Mouse (Mus musculus) kidney, postnatal 4 days (tissue): ENCODE data around the gene Bace2.

Source experiments
- DNase-seq, 2 experiments: peaks; one replicate each; pipeline ENCODE4 v3.0.0; 2021; ENCODE audit warnings: mixed read lengths in 2 of 2

Bace2 gene

DNA sequence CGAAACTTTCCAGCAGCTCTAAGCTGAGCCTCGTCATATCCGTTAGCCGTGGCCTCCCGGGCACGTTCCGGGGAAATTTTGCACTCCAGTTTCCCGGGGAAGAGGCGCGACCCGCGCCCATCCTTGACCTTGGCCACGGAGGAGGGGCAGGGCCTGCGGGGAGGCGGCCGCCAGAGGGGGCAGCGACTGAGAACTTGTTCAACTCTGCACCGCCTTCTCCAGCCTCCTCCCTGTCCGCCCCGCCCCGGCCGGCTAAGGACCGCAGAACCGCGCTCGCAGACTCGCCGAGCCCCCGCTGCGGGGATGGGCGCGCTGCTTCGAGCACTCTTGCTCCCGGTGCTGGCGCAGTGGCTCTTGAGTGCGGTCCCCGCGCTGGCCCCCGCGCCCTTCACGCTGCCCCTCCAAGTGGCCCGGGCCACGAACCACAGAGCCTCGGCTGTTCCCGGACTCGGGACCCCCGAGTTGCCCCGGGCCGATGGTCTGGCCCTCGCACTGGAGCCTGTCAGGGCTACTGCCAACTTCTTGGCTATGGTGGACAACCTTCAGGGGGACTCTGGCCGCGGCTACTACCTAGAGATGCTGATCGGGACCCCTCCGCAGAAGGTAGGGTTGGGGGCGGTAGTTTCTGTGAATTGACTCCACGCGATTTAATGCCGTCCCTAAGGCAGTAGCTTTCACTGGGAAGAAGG lies at the start of gene Bace2:
Gene Bace2, plus strand, starts transcription at position 244 of the 689 bp plus-strand sequence.
- peak; percentile 86 to 88 for DNase-seq

DNA sequence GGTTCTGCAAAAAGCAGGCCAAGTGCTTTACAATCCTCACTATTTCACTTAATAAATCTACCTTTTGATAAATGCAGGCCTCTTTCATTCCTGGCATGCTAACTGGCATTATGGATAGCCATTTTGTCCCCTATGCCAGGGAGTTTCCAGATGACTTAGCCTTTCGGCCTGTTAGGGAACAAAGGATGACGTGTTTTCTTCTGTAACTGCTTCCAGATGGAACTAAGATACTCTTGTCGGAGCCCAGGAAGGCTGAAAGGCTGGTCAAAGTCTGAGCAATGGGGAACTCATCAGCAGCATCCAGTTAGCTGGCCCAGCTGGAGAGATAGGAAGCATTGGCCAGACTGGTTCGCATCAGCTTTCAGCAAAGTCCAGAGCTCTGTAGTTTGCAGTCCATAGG lies 48.9 kb upstream of the Bace2 start:
- no peak for DNase-seq

GRCm38 (mm10) chr16:97309796-97310569 lies 46.6 kb upstream of the Bace2 start:
- no peak for DNase-seq

GRCm38 (mm10) chr16:97310570-97310846 lies 46.0 kb upstream of the Bace2 start:
- DNase-seq, result peak in 1 of 2 experiments; percentile 6

DNA sequence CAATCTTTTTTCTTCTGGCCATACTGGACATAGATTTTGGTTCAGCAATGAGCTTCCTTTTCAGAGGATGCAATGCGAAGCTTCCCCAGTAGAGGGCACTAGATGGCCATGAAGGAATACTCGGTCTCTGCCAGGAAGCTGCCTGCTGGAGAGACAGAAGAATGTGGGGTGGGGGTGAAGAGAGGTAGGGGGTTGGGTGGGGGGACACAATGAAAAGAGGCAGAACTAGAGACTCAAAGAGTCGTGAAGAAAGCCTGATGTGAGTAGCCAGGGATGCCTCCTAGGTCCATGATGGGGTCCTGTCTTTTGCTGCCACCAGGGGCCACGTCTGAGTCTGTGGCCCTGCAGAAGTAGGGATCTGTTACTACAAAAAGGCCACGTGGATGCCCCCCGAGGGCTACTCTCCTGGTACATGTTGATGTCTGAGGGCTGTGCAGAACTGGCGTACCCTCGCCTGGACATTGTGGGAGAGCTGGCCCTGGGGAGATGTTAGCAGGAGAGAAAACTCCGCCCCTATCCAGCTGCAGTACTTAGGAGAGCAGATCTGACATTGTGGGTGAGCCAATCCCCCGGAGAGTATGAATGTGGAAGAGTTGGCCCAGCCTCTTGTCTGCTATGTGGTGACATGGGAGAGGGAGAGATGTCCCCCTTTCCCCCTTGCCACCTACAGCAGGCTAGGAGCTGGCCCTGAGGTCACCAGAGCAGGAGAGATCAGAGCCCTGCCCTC lies 43.4 kb upstream of the Bace2 start:
- DNase-seq, result peak; percentile 83 to 84

DNA sequence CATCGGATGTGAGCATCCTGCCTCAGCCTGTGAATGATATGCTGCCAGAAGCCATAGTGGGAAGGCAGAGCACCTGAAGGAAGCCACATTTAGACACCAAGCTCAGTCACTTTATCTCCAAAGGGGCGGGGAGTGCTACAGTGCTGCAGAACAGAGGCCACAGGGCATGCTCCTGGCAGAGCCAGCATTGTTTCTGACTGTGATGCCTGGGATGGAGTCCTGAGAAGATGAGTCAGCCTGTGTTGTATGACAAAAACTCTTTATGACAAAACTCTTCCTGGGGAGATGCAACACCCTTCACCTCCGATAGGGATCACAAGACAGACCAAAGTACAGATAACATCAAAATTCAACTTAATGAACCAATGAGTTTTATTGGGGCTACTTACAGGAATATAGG lies 35.0 kb upstream of the Bace2 start:
- DNase-seq, result no peak

GRCm38 (mm10) chr16:97322604-97323003 lies 33.9 kb upstream of the Bace2 start:
- DNase-seq, result no peak

- DNase-seq, result peak; percentile 44 to 57
These were observed 30.6 kb upstream of the Bace2 start for GRCm38 (mm10) chr16:97325975-97326374.

GRCm38 (mm10) chr16:97328602-97329001 lies 27.9 kb upstream of the Bace2 start:
- DNase-seq, result no peak

DNA sequence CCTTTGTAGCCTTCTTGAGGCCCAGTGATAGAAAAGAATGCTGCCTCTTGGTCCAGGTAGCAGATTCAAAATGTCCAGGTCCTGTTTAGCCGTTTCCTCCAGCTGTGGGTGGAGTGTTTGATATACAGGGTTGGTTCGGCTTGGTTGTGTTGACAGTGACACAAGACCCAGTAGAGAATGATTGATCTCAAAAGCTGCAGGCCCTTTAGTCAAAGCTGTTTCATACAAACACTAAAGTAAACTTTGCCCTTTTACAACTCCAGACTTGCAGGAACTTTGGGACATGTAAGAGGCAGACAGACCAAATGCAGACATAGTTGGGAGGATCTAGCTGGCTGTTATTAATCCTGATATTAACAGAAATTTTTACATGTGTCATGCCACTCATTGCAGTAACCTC lies 3.5 kb upstream of the Bace2 start:
- no peak for DNase-seq

GRCm38 (mm10) chr16:97354632-97355031 lies 1.9 kb upstream of the Bace2 start:
- DNase-seq, result no peak

GRCm38 (mm10) chr16:97357188-97357821 lies 763 bp downstream of the Bace2 start:
- DNase-seq, result peak; percentile 61 to 70

DNA sequence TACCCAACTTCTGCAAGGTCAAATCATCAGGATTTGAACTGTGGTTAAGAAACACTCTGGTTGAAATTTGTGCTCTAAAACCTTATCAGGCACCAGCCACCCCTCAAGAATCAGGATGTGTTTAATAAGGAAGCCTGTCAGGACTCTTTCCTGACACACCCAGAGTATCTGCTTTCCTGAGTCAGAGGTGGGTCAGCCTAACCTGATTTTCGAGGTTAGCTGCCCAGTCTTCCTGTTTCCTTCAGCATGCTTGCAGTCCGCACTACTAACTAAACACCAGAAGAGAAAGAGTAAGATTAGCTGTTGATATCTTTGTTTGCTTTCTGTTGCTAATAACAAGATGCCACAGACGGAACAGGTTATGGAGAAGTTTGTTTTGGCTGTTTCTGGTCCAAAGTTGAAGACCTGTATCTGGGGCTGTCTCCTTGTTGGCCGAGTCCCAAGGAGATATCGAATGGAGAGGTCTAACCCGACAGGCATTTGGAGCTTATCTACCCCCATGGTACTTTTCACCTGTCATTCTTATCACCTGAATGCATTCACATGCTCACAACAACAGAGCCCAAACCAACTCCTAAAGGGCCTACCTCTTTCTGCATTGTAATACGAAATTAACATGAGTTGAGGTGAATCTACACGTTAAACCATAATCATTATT lies 5.8 kb downstream of the Bace2 start:
- DNase-seq, result no peak

GRCm38 (mm10) chr16:97366141-97366540 lies 9.6 kb downstream of the Bace2 start:
- DNase-seq, result no peak

DNA sequence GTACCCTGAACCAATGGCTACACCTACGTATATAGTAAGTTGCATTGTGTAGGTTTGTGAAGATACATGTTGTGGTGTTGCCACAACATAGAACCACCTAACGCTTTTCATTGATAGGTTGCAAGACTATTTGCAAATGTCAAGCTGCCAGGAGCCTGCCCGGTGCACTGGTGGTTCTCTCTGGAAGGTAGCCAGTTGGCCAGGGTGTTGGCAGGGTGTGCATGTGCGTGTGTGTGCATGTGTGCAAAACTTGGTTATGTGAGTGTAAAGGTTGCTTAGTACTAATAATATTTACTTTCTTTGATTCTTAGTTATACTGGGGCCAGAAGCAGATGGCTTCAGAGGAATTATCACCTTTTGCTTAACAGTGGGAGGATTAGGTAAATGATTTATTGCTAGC lies 13.7 kb downstream of the Bace2 start:
- DNase-seq, result no peak

- no peak for DNase-seq
These were observed 31.4 kb downstream of the Bace2 start for GRCm38 (mm10) chr16:97387955-97388354.

- DNase-seq, result no peak
These were observed 34.7 kb downstream of the Bace2 start for GRCm38 (mm10) chr16:97391289-97391688.

GRCm38 (mm10) chr16:97391701-97392384 lies 35.3 kb downstream of the Bace2 start:
- DNase-seq, result no peak

DNA sequence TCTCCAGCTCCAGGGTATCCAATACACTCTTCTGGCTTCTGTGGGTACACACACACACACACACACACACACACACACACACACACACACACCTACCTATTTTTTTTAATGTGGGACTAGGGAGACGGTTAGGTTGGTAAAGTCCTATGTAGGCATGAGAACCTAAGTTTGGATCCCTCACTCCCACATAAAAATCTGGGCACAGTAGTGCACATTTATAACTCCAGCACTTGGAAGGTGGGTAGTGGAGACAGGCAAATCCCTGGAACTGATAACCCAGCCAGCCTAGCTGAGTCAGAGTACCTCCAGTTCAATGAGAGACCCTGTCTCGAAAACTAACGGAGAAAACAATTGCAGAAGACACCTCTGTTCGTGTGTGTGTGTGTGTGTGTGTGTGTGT lies 39.9 kb downstream of the Bace2 start:
- DNase-seq, result no peak

DNA sequence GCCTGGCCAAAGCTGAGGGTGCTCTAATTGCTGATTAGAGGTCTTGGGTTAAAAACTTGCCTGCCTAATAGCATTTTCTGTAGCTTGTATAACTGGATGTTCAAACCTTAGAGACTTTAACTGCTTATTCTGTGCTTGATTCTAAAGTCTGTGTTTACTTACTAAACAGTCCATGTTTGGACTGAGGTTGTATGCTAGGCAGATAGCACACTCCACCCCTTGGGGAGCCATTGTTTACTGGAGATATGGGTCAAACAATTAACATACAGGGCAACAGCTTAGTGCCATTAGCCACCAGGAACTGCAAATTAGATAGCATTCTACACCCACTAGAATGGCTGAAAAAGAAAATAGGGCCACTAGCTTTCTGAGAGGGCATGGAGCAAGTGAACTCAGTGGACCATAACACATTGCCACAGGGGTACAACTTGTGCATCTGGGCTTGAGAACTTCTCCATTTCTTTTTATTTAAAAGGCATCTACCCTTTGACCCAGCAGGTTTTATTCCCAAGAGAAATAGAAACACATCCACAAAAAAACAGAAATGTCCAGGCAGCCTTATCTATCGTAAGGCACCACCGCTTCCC lies 41.5 kb downstream of the Bace2 start:
- DNase-seq, result no peak

GRCm38 (mm10) chr16:97399991-97400390 lies 43.4 kb downstream of the Bace2 start:
- no peak for DNase-seq

GRCm38 (mm10) chr16:97401741-97402140 lies 45.2 kb downstream of the Bace2 start:
- DNase-seq, result no peak
